Mouse (Mus musculus) hindbrain, embryonic 10.5 days (tissue): ENCODE measurements around the gene Tox4. TPM values are rescaled to one million over a fixed set of nuclear protein-coding genes. Genes with fewer than 3 reads are reported as not detected.
"Not testable (repeated sequence)": the region's sequence is repeated elsewhere in the genome, so short reads cannot be mapped to it uniquely, and the experiment has no call there.

Experiments used
- DNase-seq: peaks from one replicate; pipeline ENCODE4 v3.0.0-alpha.2; 2017; ENCODE audit warnings: low spot score
- H3K27ac ChIP-seq: fragments of 300-500 bp; sonication (generic); 2 replicates; pipeline ENCODE4 v1.5.1; 2016; ENCODE audit warnings: mild to moderate bottlenecking, moderate library complexity
- H3K27me3 ChIP-seq: fragments of 300-500 bp; sonication (generic); 2 replicates; pipeline ENCODE4 v1.6.1; 2016; ENCODE audit warnings: mild to moderate bottlenecking; ENCODE audit not compliant: poor library complexity, insufficient read depth, severe bottlenecking
- H3K36me3 ChIP-seq: fragments of 300-500 bp; sonication (generic); 2 replicates; pipeline ENCODE4 v1.6.1; 2016; ENCODE audit warnings: mild to moderate bottlenecking, moderate library complexity
- H3K4me1 ChIP-seq: fragments of 300-500 bp; sonication (generic); replicated peaks from 2 replicates; pipeline ENCODE4 v1.6.1; 2016; ENCODE audit warnings: mild to moderate bottlenecking
- H3K4me3 ChIP-seq: fragments of 300-500 bp; sonication (generic); 2 replicates; pipeline ENCODE4 v1.5.1; 2016; ENCODE audit warnings: mild to moderate bottlenecking, moderate library complexity
- H3K9me3 ChIP-seq: fragments of 300-500 bp; sonication (generic); 2 replicates; pipeline ENCODE4 v1.6.1; 2016; ENCODE audit warnings: mild to moderate bottlenecking, moderate library complexity
- WGBS: fragments of 180-500 bp; shearing (Covaris S2); methylation state at CpG from one replicate; pipeline ENCODE4 v1.1.7; 2016; 5-methylcytosine and 5-hydroxymethylcytosine counted together
- polyA plus RNA-seq: library from polyadenylated mRNA; unstranded; fragments of >200 nt; fragmentation: Nextera tagmentation; extraction: Ambion mirVana; gene quantifications from 2 replicates; pipeline ENCODE4 v1.2.1, GENCODE M21; 2016

The Tox4 gene
- polyA plus RNA-seq, 1 experiment from 2014 or later: 55.4 TPM

DNA sequence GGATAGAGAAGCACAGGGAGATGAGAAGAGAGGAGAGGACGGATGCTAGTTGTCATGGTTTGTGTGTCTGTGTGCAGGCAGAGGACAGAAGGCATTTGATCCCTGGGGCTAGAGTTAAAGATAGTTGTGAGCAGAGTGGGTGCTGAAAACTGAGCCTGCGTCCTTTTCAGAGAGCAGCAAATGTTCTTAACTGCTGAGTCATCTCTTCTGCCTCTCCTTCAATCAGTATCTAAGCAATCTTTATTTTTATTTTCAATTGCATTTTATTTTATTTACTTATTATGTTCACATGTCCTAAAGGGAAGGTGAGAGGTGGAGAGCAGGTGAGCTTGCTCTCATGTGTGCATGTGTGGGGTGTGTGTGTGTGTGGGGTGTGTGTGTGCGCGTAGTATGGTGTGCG lies 4.7 kb downstream of the Tox4 start:
- 96% methylated on average over 5 of the region's 5 CpGs for WGBS
- Histone ChIP-seq H3K36me3 (peaks cover 38% of the 10 kb centered on the region), H3K4me3 (no peak overlapping the region), H3K9me3 (no peaks in the 10 kb centered on the region), H3K4me1 (peaks cover 10% of the 10 kb centered on the region), H3K27me3 (no peaks in the 10 kb centered on the region), H3K27ac (no peak overlapping the region)
- no peak for DNase-seq

DNA sequence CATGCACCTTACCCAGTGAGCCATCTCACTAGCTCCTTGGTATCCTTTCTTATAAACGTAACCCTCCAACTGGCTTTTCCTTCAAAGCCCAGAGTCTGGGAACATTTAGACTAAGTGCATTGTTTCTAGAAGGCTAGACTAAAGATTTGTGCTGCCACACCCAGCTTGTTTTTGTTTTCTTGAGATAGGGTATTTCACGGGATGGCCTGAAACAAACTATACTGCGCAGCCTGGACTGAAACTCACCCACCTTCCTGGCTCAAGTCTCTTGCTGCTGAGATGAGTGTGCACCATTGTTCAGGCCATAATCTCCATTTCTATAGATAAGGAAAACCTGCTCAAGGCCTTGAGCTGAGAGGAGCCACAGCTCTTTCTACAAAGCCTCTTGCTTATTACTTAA lies 5.2 kb downstream of the Tox4 start:
- H3K4me3 ChIP-seq: no peak overlapping the region
- DNase-seq: no peak
- 91% methylated on average over 3 of the region's 3 CpGs for WGBS
- H3K27ac ChIP-seq: no peak overlapping the region
- H3K4me1 ChIP-seq: peaks cover 9% of the 10 kb centered on the region
- no peaks in the 10 kb centered on the region for H3K27me3 ChIP-seq
- H3K36me3 ChIP-seq: peaks cover 44% of the 10 kb centered on the region
- no peaks in the 10 kb centered on the region for H3K9me3 ChIP-seq

DNA sequence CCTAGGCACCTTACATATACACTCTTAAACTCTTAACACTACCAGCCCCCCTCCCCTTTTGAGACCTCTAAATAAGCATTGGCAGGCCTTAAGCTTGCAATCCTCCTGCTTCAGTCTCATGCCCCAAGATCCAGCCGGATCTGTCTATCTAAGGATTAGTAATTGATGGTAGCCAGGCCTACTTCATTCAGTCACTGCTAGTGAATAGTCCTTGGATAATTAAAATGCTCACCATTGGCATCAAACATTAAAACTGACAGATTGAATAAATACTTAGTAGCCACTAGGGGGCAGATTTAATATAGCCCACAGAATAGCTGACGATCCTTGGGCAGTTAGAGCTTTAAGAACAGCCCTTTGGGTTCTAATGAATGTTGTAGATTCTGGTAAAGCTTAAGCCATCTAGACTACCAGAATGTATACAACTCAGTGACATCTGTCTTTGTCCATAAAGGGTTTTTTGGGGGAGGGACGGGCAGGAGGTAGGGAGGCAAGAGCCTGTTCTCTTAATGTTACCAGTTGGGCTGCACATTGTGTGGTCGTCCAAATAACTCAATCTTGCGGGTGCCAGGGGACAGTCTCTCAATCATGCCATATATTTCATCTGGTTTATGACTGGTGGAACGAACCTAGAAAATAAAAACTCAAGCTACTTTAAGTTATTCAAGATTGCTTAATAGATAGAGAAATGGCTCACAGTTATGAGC lies 16.8 kb downstream of the Tox4 start:
- Histone ChIP-seq H3K9me3 (no peaks in the 10 kb centered on the region), H3K27me3 (no peaks in the 10 kb centered on the region), H3K36me3 (peaks cover 100% of the 10 kb centered on the region), H3K4me1 (no peaks in the 10 kb centered on the region), H3K27ac (no peak overlapping the region), H3K4me3 (no peak overlapping the region)
- WGBS: 79% methylated on average over 6 of the region's 6 CpGs
- no peak for DNase-seq

- WGBS: 88% methylated on average over 3 of the region's 3 CpGs
- H3K27ac ChIP-seq, H3K27me3 ChIP-seq, H3K9me3 ChIP-seq, H3K4me1 ChIP-seq, DNase-seq: not testable (repeated sequence)
- 0 out of 2 replicates have a peak overlapping the region, but pooled peaks have one; percentile 81 for H3K4me3 ChIP-seq
- H3K36me3 ChIP-seq: peaks cover 27% of the 10 kb centered on the region
Observed at GRCm38 (mm10) chr14:52303517-52303916, 24.6 kb downstream of the Tox4 start.

GRCm38 (mm10) chr14:52304644-52305271 lies 25.8 kb downstream of the Tox4 start, which contains the start of gene Mettl3:
Gene Mettl3 (minus strand): TSS chr14:52305128.
- peaks cover 27% of the 10 kb centered on the region for H3K36me3 ChIP-seq
- H3K4me1 ChIP-seq: peaks cover 7% of the 10 kb centered on the region
- WGBS: under 1% methylated on average over 46 of the region's 46 CpGs
- peak within 1 kb of the TSS; percentile 81 for H3K4me3 ChIP-seq
- H3K9me3 ChIP-seq: no peaks in the 10 kb centered on the region
- peak within 1 kb of the TSS; percentile 95 for H3K27ac ChIP-seq
- H3K27me3 ChIP-seq: no peaks in the 10 kb centered on the region
- peak; percentile 92 for DNase-seq

- WGBS: 95% methylated on average over 2 of the region's 2 CpGs
Observed at GRCm38 (mm10) chr14:52306100-52306499, 27.2 kb downstream of the Tox4 start.

DNA sequence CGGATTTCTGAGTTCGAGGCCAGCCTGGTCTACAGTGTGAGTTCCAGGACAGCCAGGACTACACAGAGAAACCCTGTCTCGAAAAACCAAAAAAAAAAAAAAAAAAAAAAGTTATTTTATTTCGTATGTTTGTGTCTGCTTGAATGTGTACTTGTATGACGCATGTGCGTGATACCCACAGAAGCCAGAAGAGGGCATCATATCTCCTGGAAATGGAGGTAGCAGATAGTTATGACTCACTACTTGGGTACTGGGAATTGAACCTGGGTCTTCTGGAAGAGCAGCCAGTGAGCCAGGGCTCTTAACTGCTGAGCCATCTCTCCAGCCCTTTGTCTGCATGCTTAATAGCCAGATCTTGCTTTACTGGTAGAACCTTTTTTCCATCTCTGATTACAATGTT lies 31.4 kb downstream of the Tox4 start:
- not testable (repeated sequence) for H3K27ac ChIP-seq, H3K4me3 ChIP-seq, H3K9me3 ChIP-seq, DNase-seq, H3K27me3 ChIP-seq
- Histone ChIP-seq H3K4me1 (peaks cover 42% of the 10 kb centered on the region), H3K36me3 (peaks cover 72% of the 10 kb centered on the region)
- WGBS: 92% methylated on average over 6 of the region's 6 CpGs

More at GRCm38 (mm10) chr14:52306100-52306499, 27.2 kb downstream of the Tox4 start:
- peaks cover 4% of the 10 kb centered on the region; the same call in 1 of the 2 replicates for H3K9me3 ChIP-seq
- peaks cover 7% of the 10 kb centered on the region for H3K4me1 ChIP-seq
- no peak overlapping the region for H3K27ac ChIP-seq
- no peak for DNase-seq
- peaks cover 30% of the 10 kb centered on the region for H3K36me3 ChIP-seq
- H3K4me3 ChIP-seq: no peak overlapping the region
- H3K27me3 ChIP-seq: no peaks in the 10 kb centered on the region

DNA sequence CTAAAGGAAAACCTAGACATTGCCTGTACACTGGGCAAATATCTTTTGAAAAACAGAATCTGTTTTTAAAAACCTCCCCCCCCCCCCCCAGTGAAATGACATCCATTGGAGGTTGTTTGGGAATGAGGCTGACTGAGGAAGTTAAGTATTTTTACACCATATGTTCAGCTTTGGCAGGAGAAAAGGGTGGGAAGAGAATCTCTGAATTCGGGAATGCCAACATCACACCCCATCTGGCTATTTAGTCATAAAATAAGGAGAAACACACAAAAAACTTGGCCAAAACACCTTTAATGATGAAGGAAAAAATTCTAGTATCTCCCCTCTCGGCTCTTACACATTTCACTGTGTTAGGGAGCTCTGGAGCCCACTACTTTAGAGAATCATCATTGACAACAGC lies 32.0 kb downstream of the Tox4 start:
- H3K27ac ChIP-seq: no peak overlapping the region
- H3K4me1 ChIP-seq: peaks cover 48% of the 10 kb centered on the region
- WGBS: 87% methylated on average over 2 of the region's 2 CpGs
- peak overlapping the region; percentile 84; the same call in 1 of the 2 replicates for H3K4me3 ChIP-seq
- H3K9me3 ChIP-seq: peaks cover 10% of the 10 kb centered on the region; the same call in 1 of the 2 replicates
- no peaks in the 10 kb centered on the region for H3K27me3 ChIP-seq
- peaks cover 74% of the 10 kb centered on the region for H3K36me3 ChIP-seq
- no peak for DNase-seq

DNA sequence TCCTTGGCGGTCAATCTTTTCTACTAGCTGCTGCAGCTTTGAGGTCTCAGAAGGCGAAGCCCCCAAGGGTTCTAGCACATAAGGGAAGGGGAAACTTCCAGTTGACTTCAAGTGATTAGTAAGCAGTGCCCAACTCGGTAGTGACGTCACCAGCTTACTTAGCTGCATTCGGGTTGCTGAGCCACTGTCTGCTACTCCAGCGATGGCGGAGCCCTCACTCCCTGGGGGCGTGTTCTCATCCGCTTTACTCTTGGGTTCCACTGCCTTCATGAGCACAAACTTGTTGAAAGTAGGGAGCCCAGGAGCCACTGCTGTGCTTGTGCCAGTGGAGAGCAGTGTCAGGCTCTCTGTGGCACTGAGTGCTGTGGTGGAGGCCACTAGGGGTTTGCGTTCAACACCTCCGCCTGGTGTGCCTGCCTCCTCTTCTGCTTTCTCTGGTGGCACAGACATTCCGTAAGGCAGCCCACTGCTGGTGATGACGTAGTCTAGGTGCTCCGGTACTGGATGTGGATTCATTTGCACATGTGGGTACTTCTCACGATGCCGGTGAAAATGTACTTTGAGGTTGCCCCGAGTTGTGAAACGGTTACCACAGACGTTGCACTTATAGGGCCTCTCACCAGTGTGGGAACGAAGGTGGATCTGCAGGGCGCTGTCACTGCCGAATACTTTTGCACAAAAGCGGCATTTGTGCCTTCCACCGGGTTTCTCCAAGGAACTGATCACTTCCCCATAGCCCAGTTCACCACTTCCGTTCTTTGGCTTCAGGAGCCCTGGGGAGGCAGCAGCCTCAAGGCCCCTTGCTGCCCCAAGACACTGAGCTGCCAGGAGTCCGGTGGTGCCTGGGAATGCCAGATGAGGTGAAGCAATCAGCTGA lies 35.2 kb downstream of the Tox4 start:
- peaks cover 60% of the 10 kb centered on the region for H3K4me1 ChIP-seq
- peak overlapping the region; percentile 99 for H3K27ac ChIP-seq
- H3K27me3 ChIP-seq: no peaks in the 10 kb centered on the region
- WGBS: 89% methylated on average over 26 of the region's 26 CpGs
- H3K36me3 ChIP-seq: peaks cover 63% of the 10 kb centered on the region
- H3K9me3 ChIP-seq: peaks cover 10% of the 10 kb centered on the region; the same call in 1 of the 2 replicates
- DNase-seq: no peak
- H3K4me3 ChIP-seq: peak overlapping the region; percentile 84

- Histone ChIP-seq H3K27ac (peak overlapping the region; percentile 99), H3K9me3 (peaks cover 10% of the 10 kb centered on the region; the same call in 1 of the 2 replicates), H3K4me3 (peak overlapping the region; percentile 84), H3K36me3 (peaks cover 63% of the 10 kb centered on the region), H3K4me1 (peaks cover 60% of the 10 kb centered on the region), H3K27me3 (no peaks in the 10 kb centered on the region)
- WGBS: 45% methylated on average over 8 of the region's 8 CpGs
- DNase-seq: no peak
Observed at GRCm38 (mm10) chr14:52314808-52315150, 35.8 kb downstream of the Tox4 start.

DNA sequence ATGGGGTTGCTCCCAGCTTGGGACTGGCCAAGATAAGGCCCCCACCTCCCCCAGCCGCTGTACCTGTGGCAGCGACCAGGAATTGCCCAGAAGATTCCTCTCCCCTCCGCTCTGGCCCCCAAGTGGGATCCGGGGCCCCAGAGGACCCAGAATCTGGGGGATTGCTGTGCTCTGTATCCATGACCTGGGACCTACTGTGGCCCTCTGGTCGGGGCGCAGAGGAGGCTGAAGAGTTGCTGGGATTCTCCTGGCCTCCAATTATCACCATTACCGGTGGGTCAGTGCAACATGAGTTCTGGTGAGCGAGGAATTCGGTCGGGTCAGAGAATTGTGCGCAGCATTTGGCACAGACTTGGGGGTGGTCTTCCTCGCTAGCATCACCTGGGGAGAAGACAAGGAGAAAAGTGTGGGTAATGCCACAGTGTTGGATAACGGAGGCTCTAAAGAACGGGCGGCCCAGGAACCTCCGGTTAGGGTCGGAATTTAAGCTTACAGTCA lies 36.4 kb downstream of the Tox4 start:
- H3K4me1 ChIP-seq: peaks cover 60% of the 10 kb centered on the region
- H3K36me3 ChIP-seq: peaks cover 58% of the 10 kb centered on the region
- 6% methylated on average over 17 of the region's 17 CpGs for WGBS

DNA sequence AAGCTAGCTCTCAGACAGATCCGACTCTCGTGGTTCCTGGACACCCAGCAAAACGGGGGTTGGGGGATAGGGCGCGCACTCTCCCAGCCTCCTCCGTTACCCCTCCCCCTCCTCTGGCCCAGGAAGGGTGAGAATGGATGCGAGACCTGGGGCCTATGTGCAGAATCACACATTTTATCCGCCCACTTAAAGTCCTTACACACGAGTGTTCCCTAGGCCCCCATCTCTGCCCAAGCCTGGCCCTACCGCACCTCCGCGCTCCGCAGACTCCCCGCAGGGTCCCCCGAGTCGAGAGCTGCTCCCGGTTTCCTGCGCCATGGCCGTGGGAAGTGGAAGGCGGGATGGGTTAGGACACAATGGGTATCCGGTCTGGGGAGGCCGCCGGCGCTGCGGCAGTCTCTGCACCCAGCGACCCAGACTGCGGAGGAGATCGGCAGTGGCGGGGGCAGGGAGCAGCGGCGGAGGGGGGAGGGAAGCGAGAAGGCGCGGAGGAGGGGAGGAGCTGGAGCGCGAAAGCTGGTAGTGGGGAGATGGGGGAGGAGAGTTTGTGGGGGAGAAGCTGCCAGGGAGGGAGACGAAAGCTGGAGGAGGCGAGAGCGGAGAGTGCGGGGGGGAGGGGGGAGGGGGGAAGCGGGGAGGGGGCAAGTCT lies 37.0 kb downstream of the Tox4 start:
- Histone ChIP-seq H3K27ac (peak overlapping the region; percentile 99), H3K4me1 (peaks cover 60% of the 10 kb centered on the region), H3K27me3 (no peaks in the 10 kb centered on the region), H3K4me3 (peak overlapping the region; percentile 84), H3K36me3 (peaks cover 52% of the 10 kb centered on the region), H3K9me3 (peaks cover 5% of the 10 kb centered on the region; the same call in 1 of the 2 replicates)
- DNase-seq: peak; percentile 83
- WGBS: under 1% methylated on average over 37 of the region's 41 CpGs

More for the DNA sequence above, 36.4 kb downstream of the Tox4 start:
- H3K4me3 ChIP-seq: peak overlapping the region; percentile 84
- peak overlapping the region; percentile 99 for H3K27ac ChIP-seq
- DNase-seq: no peak
- peaks cover 10% of the 10 kb centered on the region; the same call in 1 of the 2 replicates for H3K9me3 ChIP-seq
- H3K27me3 ChIP-seq: no peaks in the 10 kb centered on the region
